Mouse (Mus musculus): ENCODE results near the gene Ttyh3.

DNA sequence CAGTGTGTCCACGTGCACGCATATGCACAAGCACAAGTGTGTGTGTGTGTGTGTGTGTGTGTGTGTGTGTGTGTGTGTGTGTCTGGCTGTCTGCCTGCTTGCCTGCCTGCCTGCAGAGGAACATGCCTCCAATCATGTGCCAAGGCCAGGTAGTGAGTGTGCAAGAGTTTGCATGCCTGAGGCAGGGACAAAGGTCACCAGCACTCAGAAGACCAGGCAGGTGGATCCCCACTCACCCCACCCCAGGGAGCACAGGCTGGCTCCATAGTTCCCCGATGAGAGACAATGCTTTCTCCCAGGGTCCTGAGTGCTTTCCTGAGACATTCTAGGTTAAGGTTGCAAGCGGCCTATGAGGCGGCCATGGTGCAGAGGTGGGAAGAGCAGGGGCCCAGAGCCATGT lies 24.6 kb downstream of the Ttyh3 start:
- TF ChIP-seq CTCF (IDR thresholded peaks at IDR 0.05; ENCODE audit: borderline replicate concordance, control insufficient read depth, extremely low read depth, insufficient read depth, low read length, poor library complexity): no peak
- no peak for TF ChIP-seq POLR2A (IDR thresholded peaks at IDR 0.05; ENCODE audit: control insufficient read depth, extremely low read depth, insufficient read depth, low read length, poor library complexity)

Measured in thymus, adult 2 months (tissue).